Mouse (Mus musculus) lung, postnatal 36 days (tissue): ENCODE results near the gene Prdm16.
A peak's percentile ranks its signal among the peaks of the same experiment; 100 is the strongest.

Experiments used
- DNase-seq: peaks from one replicate; pipeline ENCODE4 v3.0.0; 2022; ENCODE audit warnings: mixed read lengths

Prdm16 gene

GRCm38 (mm10) chr4:154639591-154640442 lies 3.1 kb upstream of the Prdm16 start:
- no peak for DNase-seq

- DNase-seq: peak; percentile 64
These were observed 2.5 kb upstream of the Prdm16 start for GRCm38 (mm10) chr4:154639126-154639525.

GRCm38 (mm10) chr4:154638320-154638886 lies 1.7 kb upstream of the Prdm16 start:
- DNase-seq: no peak

- DNase-seq: no peak
These were observed 1.0 kb upstream of the Prdm16 start for GRCm38 (mm10) chr4:154637468-154638319.

GRCm38 (mm10) chr4:154636053-154636433 lies 630 bp downstream of the Prdm16 start:
- DNase-seq: peak; percentile 68

- DNase-seq: peak; percentile 27
These were observed 1.2 kb downstream of the Prdm16 start for GRCm38 (mm10) chr4:154635241-154636052.

GRCm38 (mm10) chr4:154634470-154635240 lies 2.0 kb downstream of the Prdm16 start:
- no peak for DNase-seq

- no peak for DNase-seq
These were observed 2.7 kb downstream of the Prdm16 start for GRCm38 (mm10) chr4:154634001-154634400.

- DNase-seq: no peak
These were observed 3.6 kb downstream of the Prdm16 start for GRCm38 (mm10) chr4:154632800-154633764.

- peak; percentile 35 for DNase-seq
These were observed 5.9 kb downstream of the Prdm16 start for GRCm38 (mm10) chr4:154630763-154631162.

GRCm38 (mm10) chr4:154627419-154628142 lies 9.1 kb downstream of the Prdm16 start:
- DNase-seq: no peak

GRCm38 (mm10) chr4:154626282-154626681 lies 10.4 kb downstream of the Prdm16 start:
- DNase-seq: peak; percentile 37

GRCm38 (mm10) chr4:154625710-154626109 lies 11.0 kb downstream of the Prdm16 start:
- DNase-seq: no peak

- DNase-seq: no peak
These were observed 13.4 kb downstream of the Prdm16 start for GRCm38 (mm10) chr4:154623241-154623640.

- DNase-seq: no peak
These were observed 14.2 kb downstream of the Prdm16 start for GRCm38 (mm10) chr4:154622521-154622920.

GRCm38 (mm10) chr4:154611167-154611566 lies 25.5 kb downstream of the Prdm16 start:
- DNase-seq: no peak

- no peak for DNase-seq
These were observed 28.9 kb downstream of the Prdm16 start for GRCm38 (mm10) chr4:154607724-154608123.

GRCm38 (mm10) chr4:154604442-154604830 lies 32.2 kb downstream of the Prdm16 start:
- DNase-seq: no peak

- no peak for DNase-seq
These were observed 32.8 kb downstream of the Prdm16 start for GRCm38 (mm10) chr4:154603663-154604441.
